Mouse (Mus musculus) testis, postnatal 10 days (tissue): ENCODE measurements around the gene Rin2.
"Not testable (repeated sequence)": the region's sequence is repeated elsewhere in the genome, so short reads cannot be mapped to it uniquely, and the experiment has no call there.

Experiments used
- DNase-seq: peaks from one replicate; pipeline ENCODE4 v3.0.0; 2021; ENCODE audit warnings: low spot score

Gene Rin2

GRCm38 (mm10) chr2:145900318-145900717, 225.3 kb downstream of the Rin2 start:
- not testable (repeated sequence) for DNase-seq

- no peak for DNase-seq
Measured at GRCm38 (mm10) chr2:145901861-145902260, 226.8 kb downstream of the Rin2 start, which contains the start of gene Naa20. Gene Naa20 (plus strand): TSS chr2:145902099.

- DNase-seq: peak; percentile 92
Measured at GRCm38 (mm10) chr2:145903061-145903901, 228.3 kb downstream of the Rin2 start.

GRCm38 (mm10) chr2:145903983-145904616, 229.1 kb downstream of the Rin2 start:
- no peak for DNase-seq

GRCm38 (mm10) chr2:145905156-145905555, 230.1 kb downstream of the Rin2 start:
- DNase-seq: no peak

- DNase-seq: not testable (repeated sequence)
Measured at GRCm38 (mm10) chr2:145905884-145906283, 230.9 kb downstream of the Rin2 start.

GRCm38 (mm10) chr2:145920941-145921650, 246.1 kb downstream of the Rin2 start:
- no peak for DNase-seq

- peak; percentile 95 for DNase-seq
Measured at GRCm38 (mm10) chr2:145934339-145935231, 259.6 kb downstream of the Rin2 start, which contains the start of the genes Cfap61 and Crnkl1. Gene Cfap61 (plus strand): TSS chr2:145934784. Gene Crnkl1 (minus strand): TSS chr2:145935014.

GRCm38 (mm10) chr2:145936975-145937374, 262.0 kb downstream of the Rin2 start:
- no peak for DNase-seq
